Mouse (Mus musculus): ENCODE results near the gene Rbm25. TPM values are rescaled to one million over a fixed set of nuclear protein-coding genes. Genes with fewer than 3 reads are reported as not detected.
A peak's percentile ranks its signal among the peaks of the same experiment; 100 is the strongest.

Gene Rbm25
- total RNA-seq, 2 experiments from 2014 or later: 63.9 to 71.8 TPM

- intact Hi-C loops (cut with DNase I): loop anchor here (5.0 kb wide), 1 partner anchor 37 kb away; the partner anchor contains the start of gene Zfyve1
- no peak for DNase-seq
Observed at GRCm38 (mm10) chr12:83633807-83634206, 2.8 kb downstream of the Rbm25 start.

- no peak for DNase-seq
- intact Hi-C loops (cut with DNase I): no loop called here
Observed at GRCm38 (mm10) chr12:83641233-83641632, 10.2 kb downstream of the Rbm25 start.

GRCm38 (mm10) chr12:83643116-83643515, 12.1 kb downstream of the Rbm25 start:
- DNase-seq: no peak
- intact Hi-C loops (cut with DNase I): no loop called here

GRCm38 (mm10) chr12:83650346-83650745, 19.3 kb downstream of the Rbm25 start:
- no peak for DNase-seq
- intact Hi-C loops (cut with DNase I): no loop called here

GRCm38 (mm10) chr12:83651414-83651813, 20.4 kb downstream of the Rbm25 start:
- DNase-seq: no peak
- intact Hi-C loops (cut with DNase I): no loop called here

GRCm38 (mm10) chr12:83685466-83685865, 54.4 kb downstream of the Rbm25 start:
- intact Hi-C loops (cut with DNase I): no loop called here
- no peak for DNase-seq

- no peak for DNase-seq
- intact Hi-C loops (cut with DNase I): no loop called here
Observed at GRCm38 (mm10) chr12:83686575-83687350, 55.7 kb downstream of the Rbm25 start.

GRCm38 (mm10) chr12:83687934-83688315, 56.9 kb downstream of the Rbm25 start, which contains the start of gene Psen1:
Psen1 (plus strand) TSS chr12:83688152.
- intact Hi-C loops (cut with DNase I): no loop called here
- peak; percentile 93 to 96 for DNase-seq

- intact Hi-C loops (cut with DNase I): no loop called here
- no peak for DNase-seq
Observed at GRCm38 (mm10) chr12:83688316-83689086, 57.5 kb downstream of the Rbm25 start.

- no peak for DNase-seq
- intact Hi-C loops (cut with DNase I): no loop called here
Observed at GRCm38 (mm10) chr12:83689087-83689432, 58.0 kb downstream of the Rbm25 start.

GRCm38 (mm10) chr12:83694011-83694410, 63.0 kb downstream of the Rbm25 start:
- no peak for DNase-seq
- intact Hi-C loops (cut with DNase I): no loop called here

GRCm38 (mm10) chr12:83694669-83695068, 63.6 kb downstream of the Rbm25 start:
- intact Hi-C loops (cut with DNase I): no loop called here
- DNase-seq: no peak

- no peak for DNase-seq
- intact Hi-C loops (cut with DNase I): no loop called here
Observed at GRCm38 (mm10) chr12:83698637-83699036, 67.6 kb downstream of the Rbm25 start.

GRCm38 (mm10) chr12:83701608-83702007, 70.6 kb downstream of the Rbm25 start:
- DNase-seq: no peak
- intact Hi-C loops (cut with DNase I): no loop called here

- intact Hi-C loops (cut with DNase I): no loop called here
- DNase-seq: no peak
Observed at GRCm38 (mm10) chr12:83702796-83703195, 71.8 kb downstream of the Rbm25 start.

- intact Hi-C loops (cut with DNase I): no loop called here
- DNase-seq: no peak
Observed at GRCm38 (mm10) chr12:83706951-83707350, 75.9 kb downstream of the Rbm25 start.

- no peak for DNase-seq
- intact Hi-C loops (cut with DNase I): no loop called here
Observed at GRCm38 (mm10) chr12:83708160-83709092, 77.4 kb downstream of the Rbm25 start.

GRCm38 (mm10) chr12:83709934-83710333, 78.9 kb downstream of the Rbm25 start:
- DNase-seq: no peak
- intact Hi-C loops (cut with DNase I): loop anchor here (5.0 to 10.0 kb wide), 2 partner anchors 227 to 345 kb away; partner anchors contain the start of gene Acot3

- peak; percentile 32 to 70 for DNase-seq
- intact Hi-C loops (cut with DNase I): loop anchor here (1.0 to 10.0 kb wide), 3 partner anchors 58 to 341 kb away; partner anchors contain the start of gene Acot3
Observed at GRCm38 (mm10) chr12:83713749-83714148, 82.7 kb downstream of the Rbm25 start.

- intact Hi-C loops (cut with DNase I): loop anchor here (10.0 kb wide), 1 partner anchor 338 kb away; the partner anchor contains the start of gene Acot3
- DNase-seq: peak in 1 of 2 experiments; percentile 26
Observed at GRCm38 (mm10) chr12:83716416-83717184, 85.6 kb downstream of the Rbm25 start.
